Mouse (Mus musculus) kidney, adult 11 months (tissue): ENCODE results near the gene Ralgds.
"Not testable (repeated sequence)": the region's sequence is repeated elsewhere in the genome, so short reads cannot be mapped to it uniquely, and the experiment has no call there.

ENCODE experiments used
- DNase-seq: peaks from one replicate; pipeline ENCODE4 v3.0.0; 2022

Gene Ralgds

GRCm38 (mm10) chr2:28512798-28513401 lies at the start of gene Ralgds:
Gene Ralgds, plus strand, starts transcription at chr2:28513125.
- peak; percentile 76 for DNase-seq

- peak; percentile 63 for DNase-seq
Observed at GRCm38 (mm10) chr2:28463919-28464318, 49.0 kb upstream of the Ralgds start.

GRCm38 (mm10) chr2:28464919-28465318 lies 48.0 kb upstream of the Ralgds start:
- DNase-seq, result no peak

DNA sequence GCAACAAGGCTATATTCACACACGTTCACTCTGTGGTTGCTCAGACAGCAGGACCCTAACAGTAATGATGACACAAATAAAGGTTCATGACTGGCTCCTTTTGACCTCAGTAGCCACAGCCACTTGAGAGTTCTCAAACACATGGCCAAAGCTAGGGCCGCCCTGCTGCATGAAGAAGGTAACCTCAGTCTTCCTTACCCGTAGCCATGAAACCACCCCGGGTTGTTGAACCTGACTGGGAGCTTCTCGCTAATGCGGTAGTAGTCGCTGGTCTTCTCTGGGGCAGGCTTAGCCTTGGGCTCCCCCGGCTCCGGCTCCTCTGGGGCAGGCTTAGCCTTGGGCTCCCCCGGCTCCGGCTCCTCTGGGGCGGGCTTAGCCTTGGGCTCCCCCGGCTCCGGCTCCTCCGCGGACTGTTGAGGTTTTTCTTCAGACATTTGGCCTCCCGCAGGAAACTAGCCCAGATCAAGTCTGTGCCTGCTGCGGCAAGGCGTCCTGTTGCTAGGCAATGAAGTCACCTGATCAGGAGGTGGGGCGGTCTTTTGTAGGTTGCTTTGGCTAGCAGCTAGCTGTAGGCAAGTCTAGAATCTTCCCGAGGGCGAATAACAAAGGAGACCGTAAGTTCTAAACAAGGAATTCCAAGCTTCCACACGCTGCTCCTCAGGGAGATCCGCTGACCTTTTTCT lies 46.9 kb upstream of the Ralgds start, which contains the start of gene 1700007K13Rik:
Gene 1700007K13Rik, minus strand, starts transcription at position 497 of the 683 bp plus-strand sequence.
- DNase-seq, result peak; percentile 85

GRCm38 (mm10) chr2:28467860-28468485 lies 45.0 kb upstream of the Ralgds start, which contains the start of gene Mrps2:
Gene Mrps2, plus strand, starts transcription at chr2:28468066.
- DNase-seq, result peak; percentile 78

- DNase-seq, result peak; percentile 7
Observed at GRCm38 (mm10) chr2:28468486-28469225, 44.3 kb upstream of the Ralgds start.

DNA sequence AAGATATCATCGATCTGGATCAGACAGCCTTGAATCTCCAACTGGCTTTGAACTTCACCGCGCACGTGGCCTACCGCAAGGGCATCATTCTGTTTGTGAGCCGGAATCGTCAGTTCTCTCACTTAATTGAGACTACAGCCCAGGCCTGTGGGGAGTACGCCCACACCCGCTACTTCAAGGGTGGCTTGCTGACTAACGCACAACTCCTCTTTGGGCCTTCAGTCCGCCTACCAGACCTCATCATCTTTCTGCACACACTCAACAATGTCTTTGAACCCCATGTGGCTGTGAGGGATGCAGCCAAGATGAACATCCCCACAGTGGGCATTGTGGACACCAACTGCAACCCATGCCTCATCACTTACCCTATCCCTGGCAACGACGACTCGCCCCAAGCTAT lies 43.5 kb upstream of the Ralgds start:
- DNase-seq, result peak; percentile 3

DNA sequence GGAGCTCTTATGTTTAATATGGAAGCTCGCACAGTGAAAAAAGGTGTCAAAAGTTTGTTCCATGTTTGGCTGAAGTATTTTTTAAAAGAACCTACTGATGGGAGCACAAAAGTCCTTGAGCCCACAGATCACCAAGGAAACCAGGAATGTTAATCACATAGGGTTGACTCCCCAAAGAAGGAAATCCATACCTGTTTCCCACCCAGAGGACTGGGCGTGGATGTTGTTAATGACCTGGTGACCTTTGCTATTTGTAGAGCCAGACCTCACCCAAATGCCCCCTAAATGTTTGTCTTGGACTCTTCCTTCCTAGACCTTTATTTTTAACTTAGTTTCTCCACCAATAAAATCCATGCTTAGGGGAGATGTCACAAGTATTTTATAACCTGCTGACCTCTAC lies 42.3 kb upstream of the Ralgds start:
- DNase-seq, result peak; percentile 0

DNA sequence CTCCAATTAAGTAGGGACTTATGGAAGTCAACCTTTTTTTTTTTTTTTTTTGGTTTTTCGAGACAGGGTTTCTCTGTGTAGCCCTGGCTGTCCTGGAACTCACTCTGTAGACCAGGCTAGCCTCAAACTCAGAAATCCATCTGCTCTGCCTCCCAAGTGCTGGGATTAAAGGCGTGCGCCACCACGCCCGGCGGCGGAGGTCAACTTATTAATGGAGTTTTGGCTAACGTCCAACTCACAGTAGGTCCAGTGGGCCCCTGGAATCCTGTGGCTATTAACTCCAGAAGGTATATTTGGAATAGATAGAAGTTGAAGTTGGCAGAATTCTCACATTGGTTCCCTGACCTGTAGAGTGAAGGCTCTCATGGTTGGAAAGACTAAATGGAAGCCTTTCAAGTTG lies 40.9 kb upstream of the Ralgds start:
- peak; percentile 1 for DNase-seq

DNA sequence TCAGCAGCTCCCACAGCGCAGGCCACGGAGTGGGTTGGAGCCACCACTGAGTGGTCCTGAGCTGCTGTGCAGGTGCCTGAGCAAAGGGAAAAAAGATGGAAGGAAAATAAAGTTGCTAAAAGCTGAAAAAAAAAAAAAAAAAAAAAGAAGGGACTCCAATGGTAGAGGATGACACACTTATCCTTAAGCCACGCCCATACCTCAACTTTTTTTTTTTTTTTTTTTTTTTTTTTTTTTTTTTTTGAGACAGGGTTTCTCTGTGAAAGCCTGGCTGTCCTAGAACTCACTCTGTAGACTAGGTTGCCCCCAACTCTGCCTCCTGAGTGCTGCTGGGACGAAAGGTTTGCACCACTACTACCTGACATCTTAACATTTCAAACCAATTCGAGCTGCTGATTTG lies 34.9 kb upstream of the Ralgds start:
- DNase-seq, result not testable (repeated sequence)

GRCm38 (mm10) chr2:28479208-28480204 lies 33.4 kb upstream of the Ralgds start:
- peak; percentile 1 for DNase-seq

DNA sequence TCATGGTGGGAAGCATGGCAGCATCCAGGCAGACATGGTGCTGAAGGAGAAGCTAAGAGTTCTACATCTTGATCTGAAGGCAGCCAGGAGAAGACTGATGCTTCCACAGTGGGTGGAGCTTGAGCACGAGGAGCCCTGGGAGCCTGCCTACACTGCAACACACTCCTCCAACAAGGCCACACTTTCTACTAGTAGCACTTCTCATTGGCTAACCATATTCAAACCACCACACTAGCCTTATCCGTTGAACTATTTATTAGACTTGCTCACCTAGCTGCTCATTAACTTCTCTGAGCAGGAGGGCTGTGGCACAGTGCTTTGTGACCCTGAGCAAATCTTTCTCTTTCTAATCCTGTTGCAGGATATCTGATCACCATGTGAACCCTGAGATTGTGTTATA lies 29.1 kb upstream of the Ralgds start:
- peak; percentile 57 for DNase-seq

DNA sequence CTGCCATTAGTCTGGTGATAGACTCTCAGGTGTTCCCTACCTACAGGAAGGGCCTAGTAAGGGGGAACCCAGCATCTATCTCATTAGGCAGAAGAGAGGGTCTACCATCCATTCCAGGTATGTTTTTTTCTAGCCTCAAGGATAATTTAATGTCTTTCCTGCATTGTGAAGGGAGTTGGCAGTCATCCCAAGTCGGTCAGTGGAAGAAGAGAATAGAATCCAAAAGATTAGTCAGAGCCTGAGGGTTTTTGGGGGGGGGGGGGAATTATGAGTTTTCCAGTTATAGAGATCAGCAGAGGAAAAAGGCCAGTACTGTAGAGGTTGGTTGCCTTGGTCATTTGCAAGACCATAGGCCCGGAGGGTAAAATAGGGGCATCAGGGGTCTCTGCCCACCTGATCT lies 18.4 kb upstream of the Ralgds start:
- no peak for DNase-seq

- DNase-seq, result no peak
Observed at GRCm38 (mm10) chr2:28495207-28495756, 17.6 kb upstream of the Ralgds start.

DNA sequence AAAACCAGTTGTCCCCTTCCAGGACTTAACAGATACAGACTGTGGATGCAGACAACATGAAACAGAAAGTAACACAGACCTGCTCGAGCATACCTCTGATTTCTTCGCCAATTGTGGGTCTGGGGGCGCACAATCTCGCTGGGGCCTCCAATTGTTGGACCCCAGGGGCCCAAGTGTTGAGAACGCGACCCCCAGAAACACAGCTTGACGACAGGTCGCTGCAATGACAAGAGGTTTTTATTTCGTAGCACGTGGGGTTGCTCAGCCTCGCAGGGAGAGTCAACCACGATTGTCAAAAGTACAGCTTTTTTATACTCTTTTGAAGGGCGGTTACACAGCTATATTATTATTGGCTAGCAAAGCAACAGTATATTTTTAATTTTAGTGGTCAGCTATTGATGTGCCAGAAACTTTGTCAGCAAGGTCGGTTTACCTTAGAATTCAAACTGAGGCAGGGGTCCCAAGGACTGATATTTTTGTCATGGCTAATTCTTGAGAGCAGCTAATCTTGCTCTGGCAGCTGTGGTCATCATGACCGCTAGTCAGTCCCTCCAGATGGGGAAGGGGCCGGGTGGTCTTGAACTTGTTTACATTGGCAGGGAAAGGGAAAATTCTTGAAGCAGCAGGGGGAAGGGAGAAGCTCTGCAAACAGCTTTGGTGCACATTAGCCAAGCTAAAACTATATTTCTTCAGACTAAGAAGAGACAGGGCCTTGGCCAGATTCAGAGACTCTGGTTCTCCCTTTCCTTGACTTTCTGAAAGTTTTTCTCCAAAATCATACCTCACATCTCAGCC lies 16.9 kb upstream of the Ralgds start:
- no peak for DNase-seq

DNA sequence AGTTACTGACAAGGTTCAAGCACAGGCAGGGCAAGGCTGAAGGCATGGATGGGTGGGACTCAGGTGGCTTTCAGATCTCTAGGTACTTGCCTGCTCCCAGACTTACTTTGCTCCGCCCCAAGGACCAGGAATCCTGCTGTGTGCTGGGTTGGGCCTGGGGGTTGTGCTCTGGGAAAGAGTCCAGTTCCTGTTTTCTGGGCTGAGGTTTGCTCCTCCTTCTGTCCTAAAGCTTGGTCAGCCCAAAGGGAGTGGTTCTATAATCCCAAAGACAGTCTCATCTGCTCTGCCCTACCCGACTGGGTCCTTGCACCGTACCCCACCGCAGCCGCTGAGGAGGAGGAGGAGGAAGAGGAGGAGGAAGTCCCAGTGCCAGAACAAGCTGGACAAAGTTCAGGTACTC lies 16.3 kb upstream of the Ralgds start, which contains the start of gene Gbgt1:
Gene Gbgt1, plus strand, starts transcription at position 221 of the 400 bp plus-strand sequence.
- no peak for DNase-seq

DNA sequence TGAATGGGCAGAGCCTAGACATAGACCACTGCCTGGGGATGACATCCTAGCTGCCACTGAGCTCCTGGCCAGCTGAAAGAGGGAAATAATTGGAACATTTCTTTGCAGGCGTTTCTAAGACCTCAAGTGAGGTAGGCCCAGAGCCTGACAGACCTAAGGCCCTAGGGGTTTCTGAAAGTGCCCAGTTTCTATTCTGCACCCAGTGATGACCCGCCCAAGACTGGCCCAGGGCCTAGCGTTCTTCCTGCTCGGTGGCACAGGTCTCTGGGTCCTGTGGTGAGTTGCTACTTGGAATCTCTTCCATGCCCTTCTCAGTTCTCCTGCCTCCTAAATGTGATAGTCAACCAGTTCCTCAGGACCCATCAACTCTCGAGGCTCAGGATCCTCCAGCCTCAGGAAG lies 15.4 kb upstream of the Ralgds start:
- no peak for DNase-seq

DNA sequence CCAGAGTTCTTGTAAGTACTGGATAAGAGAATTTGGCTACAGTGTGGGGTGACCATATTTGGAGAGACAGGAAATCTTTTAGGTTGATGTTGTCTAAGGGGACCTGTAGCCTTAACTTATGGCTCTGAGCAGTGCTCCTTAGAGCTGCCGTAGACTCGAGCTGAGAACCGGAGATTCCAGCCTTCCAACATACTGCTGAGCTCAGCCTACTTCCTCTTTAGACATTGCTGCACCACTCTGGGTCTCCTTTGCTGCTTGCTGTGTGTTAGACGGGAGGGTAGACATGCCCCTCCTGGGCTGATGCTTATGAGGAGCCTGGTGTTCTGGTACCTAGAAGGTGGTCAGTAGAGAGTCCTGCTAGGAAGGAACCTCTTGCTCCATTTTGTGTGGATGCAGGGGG lies 14.5 kb upstream of the Ralgds start:
- DNase-seq, result no peak

DNA sequence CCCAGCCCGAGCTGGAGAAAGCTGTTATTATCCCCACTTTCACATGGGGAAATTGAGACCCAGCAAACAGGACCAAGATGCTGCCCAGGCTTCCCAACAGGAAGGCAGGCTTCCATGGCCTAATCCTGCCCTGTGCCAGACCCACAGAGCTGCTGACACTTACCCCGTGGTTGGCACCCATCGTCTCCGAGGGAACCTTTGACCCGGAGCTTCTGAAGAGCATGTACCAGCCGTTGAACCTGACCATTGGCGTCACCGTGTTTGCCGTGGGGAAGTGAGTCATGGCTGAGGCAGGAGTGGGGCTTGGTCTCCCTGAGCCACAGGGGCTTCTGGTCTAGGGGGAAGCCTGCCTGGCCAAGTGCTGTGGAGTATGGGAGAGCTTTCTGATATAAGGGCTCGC lies 9.9 kb upstream of the Ralgds start:
- DNase-seq, result no peak

DNA sequence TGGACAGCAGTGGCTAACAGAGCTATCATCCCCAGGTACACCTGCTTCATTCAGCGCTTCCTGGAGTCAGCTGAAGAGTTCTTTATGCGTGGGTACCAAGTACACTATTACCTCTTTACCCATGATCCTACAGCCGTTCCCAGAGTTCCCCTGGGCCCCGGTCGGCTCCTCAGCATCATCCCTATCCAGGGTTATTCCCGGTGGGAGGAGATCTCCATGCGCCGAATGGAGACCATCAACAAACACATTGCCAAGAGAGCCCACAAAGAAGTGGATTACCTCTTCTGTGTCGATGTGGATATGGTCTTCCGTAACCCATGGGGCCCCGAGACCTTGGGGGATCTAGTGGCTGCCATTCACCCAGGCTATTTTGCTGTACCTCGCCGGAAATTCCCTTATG lies 8.2 kb upstream of the Ralgds start:
- no peak for DNase-seq

- no peak for DNase-seq
Observed at GRCm38 (mm10) chr2:28505795-28506194, 7.1 kb upstream of the Ralgds start, which contains the start of gene Gm10134. Gene Gm10134, plus strand, starts transcription at chr2:28506095.
